Mouse (Mus musculus): Measurements from ENCODE around the gene Fut11. TPM values are rescaled to one million over a fixed set of nuclear protein-coding genes. Genes with fewer than 3 reads are reported as not detected.

Gene Fut11
- polyA plus RNA-seq (2017; shearing (Covaris generic)): 10 to 100 TPM; 11.4 to 24.7 TPM

GRCm38 (mm10) chr14:20694884-20695760 is at the start of gene Fut11:
Gene Fut11, plus strand, starts transcription at chr14:20694968.

GRCm38 (mm10) chr14:20656361-20656760 is 38.4 kb upstream of the Fut11 start, which contains the start of gene Myoz1:
Gene Myoz1, minus strand, starts transcription at chr14:20656540.

DNA sequence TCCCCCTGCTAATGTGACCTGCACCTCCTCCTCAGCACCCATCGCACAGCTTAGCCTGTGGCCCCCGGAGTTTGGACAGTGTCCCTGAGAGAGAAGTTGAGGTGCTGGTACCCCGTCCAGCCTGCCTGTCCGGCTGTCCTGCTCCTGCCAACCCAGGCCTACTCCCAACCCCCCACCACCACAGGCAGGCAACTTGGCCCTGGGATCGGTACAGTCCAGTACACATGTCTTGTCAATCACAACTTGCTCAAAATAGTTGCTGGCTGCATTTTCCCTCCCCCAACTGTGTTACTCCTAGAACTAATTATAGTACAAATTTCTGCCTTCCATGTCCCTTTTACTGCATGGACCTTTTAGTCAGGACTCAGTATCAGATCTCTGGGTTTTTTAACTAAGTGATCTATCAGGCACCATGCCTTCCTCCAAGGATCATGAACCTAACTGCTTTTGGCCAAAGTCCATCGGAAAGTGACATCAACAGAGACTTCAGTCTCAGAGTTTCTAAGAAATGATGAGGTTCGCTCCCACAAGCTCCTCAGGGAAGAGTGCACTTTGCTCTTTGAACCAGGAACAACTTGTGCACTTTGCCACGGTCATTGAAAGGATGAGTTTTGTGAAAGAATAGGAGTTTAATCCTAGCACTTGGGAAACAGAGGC is 26.5 kb upstream of the Fut11 start, which contains the start of gene Synpo2l:
Gene Synpo2l (minus strand): TSS at position 201 of the 657 bp plus-strand sequence.

GRCm38 (mm10) chr14:20674064-20674833 is 20.5 kb upstream of the Fut11 start, which contains the start of gene Sec24c:
Gene Sec24c, plus strand, starts transcription at chr14:20674308.

GRCm38 (mm10) chr14:20702741-20703381 is 8.1 kb downstream of the Fut11 start, which contains the start of gene Chchd1:
Gene Chchd1, plus strand, starts transcription at chr14:20703006.

DNA sequence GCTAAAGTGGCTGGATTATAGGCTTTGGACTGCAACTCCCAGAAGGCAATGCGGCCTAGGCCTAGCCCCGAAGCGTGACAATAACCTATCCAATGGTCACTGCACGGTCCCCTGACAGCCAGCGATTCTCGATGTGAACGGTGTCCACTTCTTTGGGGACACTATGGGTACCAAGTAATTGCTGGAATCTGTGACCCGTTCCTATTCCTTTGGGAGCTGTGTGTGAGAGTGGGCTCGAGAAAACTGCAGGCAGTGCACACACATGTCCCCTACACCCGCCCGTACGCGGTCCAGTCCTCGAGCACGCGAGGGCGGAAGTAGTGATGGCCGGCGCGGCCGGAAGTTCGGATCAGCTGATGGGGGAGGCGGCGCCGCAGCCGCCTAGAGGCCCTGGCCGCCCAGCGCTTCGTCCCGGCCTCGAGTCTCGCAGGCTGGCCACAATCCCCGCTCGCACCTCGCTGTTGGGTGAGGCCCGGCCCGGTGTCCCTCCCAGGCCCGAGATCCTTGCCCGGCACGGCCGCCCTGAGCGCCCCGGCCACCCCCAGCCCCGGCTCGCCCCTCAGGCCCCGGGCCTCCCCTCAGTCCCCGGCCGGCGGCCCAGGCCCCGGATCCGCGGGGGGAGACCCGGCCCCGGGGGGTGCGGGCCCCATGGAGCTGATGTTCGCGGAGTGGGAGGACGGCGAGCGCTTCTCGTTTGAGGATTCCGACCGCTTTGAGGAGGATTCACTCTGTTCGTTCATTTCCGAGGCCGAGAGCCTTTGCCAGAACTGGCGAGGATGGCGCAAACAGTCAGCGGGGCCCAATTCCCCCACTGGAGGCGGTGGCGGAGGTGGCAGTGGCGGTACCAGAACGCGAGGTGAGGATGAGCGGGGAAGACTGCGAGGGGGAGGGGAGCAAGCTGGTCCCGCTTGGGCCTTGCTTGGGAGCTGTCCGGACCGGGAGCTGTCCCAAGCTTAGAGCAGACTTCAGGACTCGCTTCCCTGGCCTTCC is 12.7 kb downstream of the Fut11 start, which contains the start of gene Zswim8:
Gene Zswim8 (plus strand): TSS at position 352 of the 990 bp plus-strand sequence.

GRCm38 (mm10) chr14:20733952-20734774 is 39.4 kb downstream of the Fut11 start, which contains the start of gene Ndst2:
Gene Ndst2, minus strand, starts transcription at chr14:20734562.

Other genes starting within 250 kb of the Fut11 start
- gene Cfap70, start 242.7 kb upstream of the Fut11 start, polyA plus RNA-seq (2017; shearing (Covaris generic)): under 1 TPM; 0.37 to 0.50 TPM
- gene Anxa7, start 214.8 kb upstream of the Fut11 start, polyA plus RNA-seq (2017; shearing (Covaris generic)): 10 to 100 TPM; 53.2 to 67.1 TPM
- gene Mss51, start 198.1 kb upstream of the Fut11 start, polyA plus RNA-seq (2017; shearing (Covaris generic)): 1 to 10 TPM in 1 of 2 experiments, under 1 TPM in 1; 0.31 to 1.8 TPM
- 10 to 100 TPM; 21.2 to 26.0 TPM for gene Ppp3cb, start 148.4 kb upstream of the Fut11 start, polyA plus RNA-seq (2017; shearing (Covaris generic))
- 1 to 10 TPM in 1 of 2 experiments, under 1 TPM in 1; 0.78 to 3.6 TPM for gene Usp54, start 53.9 kb upstream of the Fut11 start, polyA plus RNA-seq (2017; shearing (Covaris generic))
- gene Myoz1, start 38.4 kb upstream of the Fut11 start, polyA plus RNA-seq (2017; shearing (Covaris generic)): 1 to 10 TPM in 1 of 2 experiments, not detected in 1; 4.7 TPM
- under 1 TPM; 0.14 to 0.37 TPM for gene Synpo2l, start 26.6 kb upstream of the Fut11 start, polyA plus RNA-seq (2017; shearing (Covaris generic))
- gene Sec24c, start 20.7 kb upstream of the Fut11 start, polyA plus RNA-seq (2017; shearing (Covaris generic)): 100 to 1,000 TPM; 211 to 253 TPM
- 100 to 1,000 TPM; 100 to 109 TPM for gene Chchd1, start 8.0 kb downstream of the Fut11 start, polyA plus RNA-seq (2017; shearing (Covaris generic))
- gene Zswim8, start 12.6 kb downstream of the Fut11 start, polyA plus RNA-seq (2017; shearing (Covaris generic)): 10 to 100 TPM; 42.7 to 46.8 TPM
- 10 to 100 TPM; 45.7 to 68.8 TPM for gene Ndst2, start 39.6 kb downstream of the Fut11 start, polyA plus RNA-seq (2017; shearing (Covaris generic))
- 10 to 100 TPM in 1 of 2 experiments, 1 to 10 TPM in 1; 7.8 to 12.4 TPM for gene Camk2g, start 99.1 kb downstream of the Fut11 start, polyA plus RNA-seq (2017; shearing (Covaris generic))
- not detected for gene Plau, start 141.7 kb downstream of the Fut11 start, polyA plus RNA-seq (2017; shearing (Covaris generic))
- 1 to 10 TPM; 2.2 to 2.8 TPM for gene Vcl, start 234.4 kb downstream of the Fut11 start, polyA plus RNA-seq (2017; shearing (Covaris generic))